Mouse (Mus musculus) testis, adult 2 months (tissue): ENCODE measurements at regions not wholly inside any gene's neighbourhood (a gene's known extent, or its start where the extent isn't known, plus 50 kb on each side); places are given as distances from the start of the nearest gene placed in this dataset.
A peak's percentile ranks its signal among the peaks of the same experiment; 100 is the strongest.

Experiments used
- H3K27ac ChIP-seq: fragments of 200-500 bp; 2 replicates; pipeline ENCODE4 v1.5.1; 2012; ENCODE audit warnings: low read depth, low read length; ENCODE audit not compliant: control insufficient read depth, insufficient read depth
- H3K27me3 ChIP-seq: fragments of 200-500 bp; 2 replicates; pipeline ENCODE4 v1.6.1; 2012; ENCODE audit warnings: mild to moderate bottlenecking, low read length, moderate library complexity; ENCODE audit not compliant: control insufficient read depth, insufficient read depth
- H3K36me3 ChIP-seq: fragments of 200-500 bp; 2 replicates; pipeline ENCODE4 v1.6.1; 2012; ENCODE audit warnings: mild to moderate bottlenecking, low read length; ENCODE audit not compliant: control insufficient read depth, insufficient read depth
- H3K4me1 ChIP-seq: fragments of 200-500 bp; 2 replicates; pipeline ENCODE4 v1.6.1; 2012; ENCODE audit warnings: low read length; ENCODE audit not compliant: control insufficient read depth, insufficient read depth
- H3K4me3 ChIP-seq: fragments of 200-500 bp; 2 replicates; pipeline ENCODE4 v1.5.1; 2012; ENCODE audit warnings: low read depth, mild to moderate bottlenecking, low read length, moderate library complexity, mixed read lengths; ENCODE audit not compliant: control insufficient read depth
- CTCF ChIP-seq: fragments of 200-500 bp; IDR thresholded peaks from 2 replicates; pipeline ENCODE4 v1.5.1; 2012; ENCODE audit warnings: low read depth, mild to moderate bottlenecking, inconsistent platforms, low read length, moderate library complexity; ENCODE audit not compliant: control insufficient read depth, insufficient read depth, insufficient replicate concordance
- POLR2A ChIP-seq: fragments of 200-500 bp; IDR thresholded peaks from 2 replicates; pipeline ENCODE4 v1.6.1; 2012; ENCODE audit warnings: low read depth, mild to moderate bottlenecking, inconsistent platforms, low read length, moderate library complexity; ENCODE audit not compliant: control insufficient read depth

- TF ChIP-seq POLR2A: no peak
- no peak for TF ChIP-seq CTCF
- Histone ChIP-seq H3K27me3 (no peaks in the 10 kb centered on the region), H3K4me1 (peaks cover 7% of the 10 kb centered on the region), H3K4me3 (peak overlapping the region; percentile 6), H3K36me3 (no peaks in the 10 kb centered on the region), H3K27ac (no peak overlapping the region)
These were observed 187.7 kb downstream of the Katnal1 start for GRCm38 (mm10) chr5:148741267-148742004.

- Histone ChIP-seq H3K36me3 (no peaks in the 10 kb centered on the region), H3K4me1 (peaks cover 7% of the 10 kb centered on the region), H3K27me3 (no peaks in the 10 kb centered on the region), H3K4me3 (no peak overlapping the region), H3K27ac (no peak overlapping the region)
- no peak for TF ChIP-seq CTCF
- no peak for TF ChIP-seq POLR2A
These were observed 188.0 kb upstream of the Ubl3 start for GRCm38 (mm10) chr5:148740366-148741266.

- no peak for TF ChIP-seq POLR2A
- TF ChIP-seq CTCF: no peak
- no peaks in the 10 kb centered on the region for H3K27me3 ChIP-seq
- peaks cover 7% of the 10 kb centered on the region for H3K4me1 ChIP-seq
- no peaks in the 10 kb centered on the region for H3K36me3 ChIP-seq
- H3K27ac ChIP-seq: no peak overlapping the region
- no peak overlapping the region for H3K4me3 ChIP-seq
These were observed 187.1 kb upstream of the Ubl3 start for GRCm38 (mm10) chr5:148739672-148740071.

- Histone ChIP-seq H3K27ac (no peak overlapping the region), H3K36me3 (no peaks in the 10 kb centered on the region), H3K4me3 (no peak overlapping the region), H3K4me1 (peaks cover 7% of the 10 kb centered on the region), H3K27me3 (no peaks in the 10 kb centered on the region)
- TF ChIP-seq POLR2A (no peak), CTCF (no peak)
These were observed 186.6 kb upstream of the Ubl3 start for GRCm38 (mm10) chr5:148739141-148739540.

DNA sequence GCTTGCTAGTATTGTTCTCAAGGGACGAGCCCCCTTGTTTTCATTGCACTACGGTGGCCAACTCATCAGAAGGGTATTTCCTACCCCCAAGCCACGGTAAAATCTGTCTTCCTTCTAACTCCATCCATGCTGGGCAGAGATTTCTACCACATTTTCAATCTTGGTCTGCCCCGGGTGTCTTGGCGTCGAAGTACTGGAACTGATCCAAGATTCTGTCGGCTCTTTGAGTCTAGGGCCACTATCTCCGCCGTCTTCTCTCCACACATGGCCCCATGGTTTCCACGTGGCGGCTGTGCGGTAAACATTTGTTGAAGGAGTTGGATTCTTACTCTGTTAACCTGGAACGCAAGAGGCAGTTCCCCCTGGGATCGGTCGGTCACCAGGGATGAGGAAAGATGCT, 177.0 kb upstream of the Ubl3 start:
- H3K27ac ChIP-seq: no peak overlapping the region
- no peaks in the 10 kb centered on the region for H3K27me3 ChIP-seq
- H3K4me1 ChIP-seq: no peaks in the 10 kb centered on the region; the same call in 1 of the 2 replicates
- no peaks in the 10 kb centered on the region for H3K36me3 ChIP-seq
- TF ChIP-seq POLR2A: no peak
- TF ChIP-seq CTCF: no peak
- H3K4me3 ChIP-seq: no peak overlapping the region

- no peaks in the 10 kb centered on the region; the same call in 1 of the 2 replicates for H3K4me1 ChIP-seq
- TF ChIP-seq POLR2A (no peak), CTCF (no peak)
- no peaks in the 10 kb centered on the region for H3K36me3 ChIP-seq
- no peaks in the 10 kb centered on the region for H3K27me3 ChIP-seq
- H3K4me3 ChIP-seq: no peak overlapping the region
- no peak overlapping the region for H3K27ac ChIP-seq
These were observed 175.9 kb upstream of the Ubl3 start for GRCm38 (mm10) chr5:148728492-148728891.

DNA sequence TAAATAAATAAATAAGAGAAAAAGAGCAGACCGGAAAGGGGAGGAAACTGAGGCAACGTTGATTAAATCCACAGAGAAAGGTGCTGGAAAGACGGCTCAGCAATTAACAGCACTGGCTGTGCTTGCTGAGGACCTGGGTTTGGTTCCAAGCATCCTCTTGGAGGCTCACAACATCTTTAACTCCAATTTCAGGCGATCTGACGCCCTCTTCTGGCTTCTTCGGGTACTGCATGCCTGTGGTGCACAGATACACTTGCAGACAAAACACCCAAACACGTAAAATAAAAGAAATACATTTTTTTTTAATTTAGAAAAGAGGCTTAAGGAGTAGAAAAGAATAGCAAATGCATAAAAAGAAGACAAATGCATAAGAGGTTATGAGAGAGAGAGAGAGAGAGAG, 173.9 kb upstream of the Ubl3 start:
- Histone ChIP-seq H3K4me1 (no peaks in the 10 kb centered on the region; the same call in 1 of the 2 replicates), H3K4me3 (no peak overlapping the region), H3K36me3 (no peaks in the 10 kb centered on the region), H3K27ac (no peak overlapping the region), H3K27me3 (no peaks in the 10 kb centered on the region)
- TF ChIP-seq POLR2A: no peak
- TF ChIP-seq CTCF: peak; percentile 64
